Comparison of ENCODE assay signal across 8 mouse cellular contexts in genomic region chr6:87868871-87869506, GRCm38 (mm10). TPM values are rescaled to one million over a fixed set of nuclear protein-coding genes. Genes with fewer than 3 reads are reported as not detected.
DNase-seq lines count a peak whose midpoint lies in the region; ATAC-seq lines count a peak whose summit lies in the region.

No protein-coding gene starts in this region.

- DNase-seq in 416B (ENCODE audit: low read depth), result peak; percentile 94
- DNase-seq in adrenal gland, adult 18-20 months (ENCODE audit: low spot score in 2 of 2), result peak; percentile 76 to 80
- DNase-seq in heart, adult 18-20 months, result peak; percentile 90 to 91
- peak; percentile 79 for DNase-seq in kidney, postnatal 14 days
- no peak for DNase-seq in retina, embryonic 14.5 days (ENCODE audit: low spot score)
- no peak for DNase-seq in thymus, postnatal 4 days

- ATAC-seq in megakaryocyte progenitor cell, adult 5-6 weeks (replicated peaks; ENCODE audit: poor library complexity), result peak; percentile 64
- ATAC-seq in CD4-positive, CD25-positive, alpha-beta regulatory T cell, adult 4 months, result no peak

RNA-seq across cellular contexts. Expression of gene Cnbp, which starts 18.1 kb away (rescaled TPM):
- 100 to 1,000 TPM; 428 to 457 TPM for total RNA-seq in adrenal gland, adult 18-20 months (2021)
- total RNA-seq in heart, adult 18-20 months (2021), result 100 to 1,000 TPM; 335 to 351 TPM
- 670 and 676 TPM in 2 replicates for total RNA-seq in megakaryocyte progenitor cell, adult 5-6 weeks (2015)
- 953 and 1,115 TPM in 2 replicates for total RNA-seq in megakaryocyte progenitor cell, adult 5-6 weeks (2017)
- 1,000 to 10,000 TPM in 1 of 2 experiments, 100 to 1,000 TPM in 1; 984 to 1,123 TPM for polyA plus RNA-seq in CD4-positive, CD25-positive, alpha-beta regulatory T cell, adult 4 months (2017; shearing (Covaris generic))

RNA-seq across cellular contexts. Expression of gene Copg1, which starts 18.6 kb away (rescaled TPM):
- total RNA-seq in adrenal gland, adult 18-20 months (2021), result 100 to 1,000 TPM; 103 to 105 TPM
- 10 to 100 TPM; 38.9 to 39.3 TPM for total RNA-seq in heart, adult 18-20 months (2021)
- 40.1 and 43.2 TPM in 2 replicates for total RNA-seq in megakaryocyte progenitor cell, adult 5-6 weeks (2015)
- total RNA-seq in megakaryocyte progenitor cell, adult 5-6 weeks (2017), result 67.2 and 75.4 TPM in 2 replicates
- 100 to 1,000 TPM; 111 to 171 TPM for polyA plus RNA-seq in CD4-positive, CD25-positive, alpha-beta regulatory T cell, adult 4 months (2017; shearing (Covaris generic))

RNA-seq across cellular contexts. Expression of gene Isy1, which starts 30.4 kb away (rescaled TPM):
- total RNA-seq in adrenal gland, adult 18-20 months (2021), result 100 to 1,000 TPM in 1 of 2 experiments, 10 to 100 TPM in 1; 55.9 to 120 TPM
- total RNA-seq in heart, adult 18-20 months (2021), result 10 to 100 TPM; 21.1 to 23.9 TPM
- total RNA-seq in megakaryocyte progenitor cell, adult 5-6 weeks (2015), result 27.8 and 32.1 TPM in 2 replicates
- total RNA-seq in megakaryocyte progenitor cell, adult 5-6 weeks (2017), result 115 and 136 TPM in 2 replicates
- 10 to 100 TPM; 86.8 to 89.1 TPM for polyA plus RNA-seq in CD4-positive, CD25-positive, alpha-beta regulatory T cell, adult 4 months (2017; shearing (Covaris generic))

RNA-seq across cellular contexts. Expression of gene Gm45140, which starts 33.4 kb away (rescaled TPM):
- total RNA-seq in adrenal gland, adult 18-20 months (2021), result 1 to 10 TPM; 4.3 to 6.8 TPM
- total RNA-seq in heart, adult 18-20 months (2021), result 1 to 10 TPM in 1 of 2 experiments, under 1 TPM in 1; 0.74 to 1.3 TPM
- total RNA-seq in megakaryocyte progenitor cell, adult 5-6 weeks (2015), result 2.2 and 3.7 TPM in 2 replicates
- 17.4 and 19.9 TPM in 2 replicates for total RNA-seq in megakaryocyte progenitor cell, adult 5-6 weeks (2017)
- polyA plus RNA-seq in CD4-positive, CD25-positive, alpha-beta regulatory T cell, adult 4 months (2017; shearing (Covaris generic)), result 1 to 10 TPM; 3.7 to 5.3 TPM

RNA-seq across cellular contexts. Expression of gene Hmces, which starts 44.7 kb away (rescaled TPM):
- total RNA-seq in adrenal gland, adult 18-20 months (2021), result 10 to 100 TPM; 23.1 to 24.8 TPM
- 10 to 100 TPM; 10.8 to 12.2 TPM for total RNA-seq in heart, adult 18-20 months (2021)
- 20.9 and 25.5 TPM in 2 replicates for total RNA-seq in megakaryocyte progenitor cell, adult 5-6 weeks (2015)
- total RNA-seq in megakaryocyte progenitor cell, adult 5-6 weeks (2017), result 34.5 and 37.8 TPM in 2 replicates
- 10 to 100 TPM; 38.6 to 48.4 TPM for polyA plus RNA-seq in CD4-positive, CD25-positive, alpha-beta regulatory T cell, adult 4 months (2017; shearing (Covaris generic))

Comparison
In these comparisons a context has a peak if more than half of its experiments do, and no peak if none do; other contexts are left out.
1. DNase-seq: peak in 416B (single experiment), adrenal gland, adult 18-20 months (2 of 2), heart, adult 18-20 months (2 of 2) and kidney, postnatal 14 days (single experiment); none in retina, embryonic 14.5 days (single experiment) and thymus, postnatal 4 days (single experiment).